In genomic region chr15:83305192-83305921, GRCm38 (mm10) we compare ENCODE assay signal across 9 mouse cellular contexts. TPM values are rescaled to one million over a fixed set of nuclear protein-coding genes. Genes with fewer than 3 reads are reported as not detected.
DNase-seq lines count a peak whose midpoint lies in the region; ATAC-seq and TF ChIP-seq lines count a peak whose summit lies in the region.
"Had no signal": no experiment of that assay in that cellular context is flagged by ENCODE, and none has a peak within 500 bp of the region (broad histone marks: within the 10 kb centered on the region; RNA-seq: fewer than 3 reads in every experiment).

No protein-coding gene starts in this region.

- no peak overlapping the region for H3K9ac ChIP-seq in heart, embryonic 15.5 days

- peaks cover 39% of the 10 kb centered on the region for H3K36me3 ChIP-seq in heart, embryonic 15.5 days
- H3K36me3 ChIP-seq in small intestine, adult 2 months (ENCODE audit: control insufficient read depth, insufficient read depth, low read length) = peaks cover 65% of the 10 kb centered on the region

- no peak overlapping the region for H3K4me3 ChIP-seq in layer of hippocampus, adult 2 months
- no peak overlapping the region for H3K4me3 ChIP-seq in brown adipose tissue, adult 24 weeks (ENCODE audit: insufficient read depth, low read depth, low read length)
- no peak overlapping the region for H3K4me3 ChIP-seq in heart, embryonic 15.5 days
- H3K4me3 ChIP-seq in small intestine, adult 2 months (ENCODE audit: low read depth, low read length) = no peak overlapping the region

- H3K9me3 ChIP-seq in heart, embryonic 15.5 days (replicated peaks) = no peaks in the 10 kb centered on the region

- DNase-seq in layer of hippocampus, adult 2 months (ENCODE audit: low spot score in 2 of 2) = no peak
- no peak for DNase-seq in layer of hippocampus, postnatal 36 days
- peak; percentile 74 for DNase-seq in kidney, postnatal 10 days
- DNase-seq in frontal cortex, postnatal 14 days (ENCODE audit: low spot score in 2 of 2) = no peak
- no peak for DNase-seq in MN1 (ENCODE audit: low spot score)

- ATAC-seq in heart, embryonic 15.5 days (replicated peaks; ENCODE audit: insufficient number of reproducible peaks, insufficient read depth, low FRiP score, low read depth) = no peak

- WGBS in heart, embryonic 15.5 days = 78% methylated on average over 12 of the region's 12 CpGs
- WGBS in small intestine, adult 2 months = 28% methylated on average over 12 of the region's 12 CpGs

- no peaks in the 10 kb centered on the region for H3K27me3 ChIP-seq in heart, embryonic 15.5 days
- H3K27me3 ChIP-seq in small intestine, adult 2 months (ENCODE audit: control insufficient read depth, insufficient read depth, low read length) = no peaks in the 10 kb centered on the region

- no peak for TF ChIP-seq CTCF in layer of hippocampus, adult 2 months (conservative IDR thresholded peaks at IDR 0.05)
- TF ChIP-seq CTCF in small intestine, adult 2 months (IDR thresholded peaks at IDR 0.05; ENCODE audit: extremely low read depth, insufficient read length, insufficient replicate concordance, low read depth, low read length) = no peak

- H3K27ac ChIP-seq in layer of hippocampus, adult 2 months = peak overlapping the region; percentile 78
- H3K27ac ChIP-seq in brown adipose tissue, adult 24 weeks (replicated peaks; ENCODE audit: low read depth, low read length) = peak overlapping the region; percentile 82
- H3K27ac ChIP-seq in heart, embryonic 15.5 days = peak overlapping the region; percentile 35; the same call in 1 of the 2 replicates
- H3K27ac ChIP-seq in small intestine, adult 2 months (ENCODE audit: insufficient read depth, low read depth, low read length) = peak overlapping the region; percentile 88

- no peak for TF ChIP-seq POLR2A in small intestine, adult 2 months (IDR thresholded peaks at IDR 0.05; ENCODE audit: low read depth, low read length)

- H3K4me1 ChIP-seq in brown adipose tissue, adult 24 weeks (ENCODE audit: control insufficient read depth, insufficient read depth, insufficient read length, low read length) = peaks cover 32% of the 10 kb centered on the region
- peaks cover 10% of the 10 kb centered on the region for H3K4me1 ChIP-seq in heart, embryonic 15.5 days (replicated peaks)
- peaks cover 35% of the 10 kb centered on the region for H3K4me1 ChIP-seq in small intestine, adult 2 months (ENCODE audit: control insufficient read depth, insufficient read depth, insufficient read length, low read length)

- no peak overlapping the region for H3K4me2 ChIP-seq in heart, embryonic 15.5 days

RNA-seq across cellular contexts. Expression of gene Arfgap3, which starts 44.7 kb away (rescaled TPM):
- total RNA-seq in layer of hippocampus, adult 2 months (2021) = 10 to 100 TPM; 17.3 to 17.5 TPM
- 10 to 100 TPM; 19.6 to 19.7 TPM for total RNA-seq in layer of hippocampus, postnatal 36 days (2021)
- 6.4 and 12.2 TPM in 2 replicates for polyA plus RNA-seq in brown adipose tissue, adult 24 weeks (2012; ENCODE audit: insufficient read depth, insufficient read length, missing spikeins)
- polyA plus RNA-seq in heart, embryonic 15.5 days (2015; fragmentation: Nextera tagmentation; extraction: Ambion mirVana) = 37.7 and 40.1 TPM in 2 replicates
- 39.6 and 88.2 TPM in 2 replicates for polyA plus RNA-seq in small intestine, adult 2 months (2012; rRNA removed)

RNA-seq across cellular contexts. Expression of gene A4galt, which starts 53.8 kb away (rescaled TPM):
- total RNA-seq in layer of hippocampus, adult 2 months (2021) = 1 to 10 TPM; 3.2 to 3.6 TPM
- total RNA-seq in layer of hippocampus, postnatal 36 days (2021) = 1 to 10 TPM; 2.0 to 4.0 TPM
- 2.9 TPM in 2 replicates for polyA plus RNA-seq in brown adipose tissue, adult 24 weeks (2012; ENCODE audit: insufficient read depth, insufficient read length, missing spikeins)
- polyA plus RNA-seq in heart, embryonic 15.5 days (2015; fragmentation: Nextera tagmentation; extraction: Ambion mirVana) = 1.3 and 1.6 TPM in 2 replicates
- 9.7 and 16.7 TPM in 2 replicates for polyA plus RNA-seq in small intestine, adult 2 months (2012; rRNA removed)
- total RNA-seq: MEL had no signal

Comparison
In these comparisons a context has a peak if more than half of its experiments do, and no peak if none do; other contexts are left out.
1. H3K27ac ChIP-seq: peak in every context shown above with its lines; median percentile 88 in small intestine, adult 2 months; 82 in brown adipose tissue, adult 24 weeks; 78 in layer of hippocampus, adult 2 months; 35 in heart, embryonic 15.5 days.